Mouse (Mus musculus) lung, adult 2 months (tissue): ENCODE results near the gene Eif2b1.

ENCODE experiments used
- CTCF ChIP-seq: fragments of 200-500 bp; IDR thresholded peaks from 2 replicates; pipeline ENCODE4 v1.5.1; 2011; ENCODE audit warnings: mild to moderate bottlenecking, low read length, control low read depth; ENCODE audit not compliant: insufficient read depth
- POLR2A ChIP-seq: fragments of 200-500 bp; IDR thresholded peaks from 2 replicates; pipeline ENCODE4 v1.6.1; 2011; ENCODE audit warnings: low read depth, mild to moderate bottlenecking, control low read depth, low read length, borderline replicate concordance; ENCODE audit errors: extremely low read depth

DNA sequence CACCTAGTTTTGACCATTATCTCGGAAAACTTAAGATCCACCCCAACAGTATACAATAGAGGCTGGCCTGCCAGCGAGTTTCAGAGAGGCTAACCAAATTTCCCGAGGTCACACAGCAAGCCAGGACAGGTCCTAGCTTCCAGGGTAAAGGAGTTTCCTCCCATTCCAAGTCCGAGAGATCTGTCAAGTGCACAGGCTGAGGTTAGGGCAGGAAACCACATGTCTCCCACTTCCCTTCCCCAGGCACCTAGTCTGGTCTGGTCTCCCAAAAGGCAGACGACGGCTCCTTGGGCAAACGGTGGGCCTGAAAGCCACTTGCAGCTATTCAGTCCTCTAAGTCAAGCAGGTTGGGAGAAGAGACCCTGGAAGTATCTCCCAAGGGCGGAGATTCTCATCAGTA is 49.2 kb downstream of the Eif2b1 start:
- TF ChIP-seq POLR2A (no peak), CTCF (no peak)
